Mouse (Mus musculus) forelimb bud, embryonic 11.5 days (tissue): ENCODE results near the gene 1700024P04Rik.
A peak's percentile ranks its signal among the peaks of the same experiment; 100 is the strongest.
"Not testable (repeated sequence)": the region's sequence is repeated elsewhere in the genome, so short reads cannot be mapped to it uniquely, and the experiment has no call there.

Experiments
- DNase-seq: peaks from one replicate; pipeline ENCODE4 v3.0.0-alpha.2; 2012; ENCODE audit warnings: low read depth, low spot score

Gene 1700024P04Rik

GRCm38 (mm10) chr13:98984465-98984864 lies at the start of gene 1700024P04Rik:
TSS of gene 1700024P04Rik (minus strand) at chr13:98984565.
- DNase-seq: no peak

- DNase-seq: no peak
Measured at GRCm38 (mm10) chr13:99031223-99032216, 47.2 kb upstream of the 1700024P04Rik start.

GRCm38 (mm10) chr13:99030579-99031200 lies 46.3 kb upstream of the 1700024P04Rik start:
- DNase-seq: no peak

- no peak for DNase-seq
Measured at GRCm38 (mm10) chr13:99025268-99025667, 40.9 kb upstream of the 1700024P04Rik start.

- DNase-seq: no peak
Measured at GRCm38 (mm10) chr13:99022036-99022435, 37.7 kb upstream of the 1700024P04Rik start.

- DNase-seq: no peak
Measured at GRCm38 (mm10) chr13:99021181-99021580, 36.8 kb upstream of the 1700024P04Rik start.

GRCm38 (mm10) chr13:99019831-99020669 lies 35.7 kb upstream of the 1700024P04Rik start:
- DNase-seq: no peak

- no peak for DNase-seq
Measured at GRCm38 (mm10) chr13:99018526-99019201, 34.3 kb upstream of the 1700024P04Rik start.

GRCm38 (mm10) chr13:99016696-99017095 lies 32.3 kb upstream of the 1700024P04Rik start:
- no peak for DNase-seq

GRCm38 (mm10) chr13:99012891-99013290 lies 28.5 kb upstream of the 1700024P04Rik start:
- DNase-seq: no peak

- DNase-seq: no peak
Measured at GRCm38 (mm10) chr13:99008013-99008412, 23.6 kb upstream of the 1700024P04Rik start.

GRCm38 (mm10) chr13:99006389-99007099 lies 22.2 kb upstream of the 1700024P04Rik start:
- DNase-seq: no peak

GRCm38 (mm10) chr13:99001652-99002051 lies 17.3 kb upstream of the 1700024P04Rik start:
- not testable (repeated sequence) for DNase-seq

GRCm38 (mm10) chr13:98997025-98997424 lies 12.7 kb upstream of the 1700024P04Rik start:
- DNase-seq: no peak

- no peak for DNase-seq
Measured at GRCm38 (mm10) chr13:98977070-98977785, 7.1 kb downstream of the 1700024P04Rik start.

GRCm38 (mm10) chr13:98976022-98976421 lies 8.3 kb downstream of the 1700024P04Rik start:
- DNase-seq: not testable (repeated sequence)

- DNase-seq: no peak
Measured at GRCm38 (mm10) chr13:98972090-98972489, 12.3 kb downstream of the 1700024P04Rik start.

GRCm38 (mm10) chr13:98971641-98972040 lies 12.7 kb downstream of the 1700024P04Rik start:
- DNase-seq: peak; percentile 2

GRCm38 (mm10) chr13:98968517-98968916 lies 15.8 kb downstream of the 1700024P04Rik start:
- DNase-seq: no peak

GRCm38 (mm10) chr13:98967942-98968341 lies 16.4 kb downstream of the 1700024P04Rik start:
- DNase-seq: no peak
